Mouse (Mus musculus): ENCODE results near the gene Ifnlr1. TPM values are rescaled to one million over a fixed set of nuclear protein-coding genes. Genes with fewer than 3 reads are reported as not detected.

Ifnlr1 gene
- total RNA-seq, 2 experiments from 2014 or later, result 0.45 to 0.61 TPM

DNA sequence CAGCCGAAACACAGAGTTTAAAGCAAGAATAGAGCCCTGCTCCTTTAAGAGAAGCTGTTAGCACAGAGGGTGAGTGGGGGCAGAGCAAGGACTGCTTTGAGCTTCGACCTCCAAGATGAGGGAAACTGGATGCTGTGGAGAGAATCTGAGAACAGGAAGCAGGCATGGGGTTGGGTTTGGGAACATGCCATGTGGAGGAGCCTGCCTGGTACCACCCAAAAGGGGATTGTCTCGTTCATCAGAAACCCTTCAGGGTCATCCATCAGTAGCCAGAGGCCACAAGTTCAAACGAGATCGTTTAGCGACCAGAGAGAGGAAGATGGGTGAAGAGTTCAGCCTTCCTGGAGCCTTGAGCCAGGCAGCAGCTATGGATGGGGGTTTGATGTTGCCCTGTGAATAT, 57.4 kb downstream of the Ifnlr1 start:
- no peak for DNase-seq

DNA sequence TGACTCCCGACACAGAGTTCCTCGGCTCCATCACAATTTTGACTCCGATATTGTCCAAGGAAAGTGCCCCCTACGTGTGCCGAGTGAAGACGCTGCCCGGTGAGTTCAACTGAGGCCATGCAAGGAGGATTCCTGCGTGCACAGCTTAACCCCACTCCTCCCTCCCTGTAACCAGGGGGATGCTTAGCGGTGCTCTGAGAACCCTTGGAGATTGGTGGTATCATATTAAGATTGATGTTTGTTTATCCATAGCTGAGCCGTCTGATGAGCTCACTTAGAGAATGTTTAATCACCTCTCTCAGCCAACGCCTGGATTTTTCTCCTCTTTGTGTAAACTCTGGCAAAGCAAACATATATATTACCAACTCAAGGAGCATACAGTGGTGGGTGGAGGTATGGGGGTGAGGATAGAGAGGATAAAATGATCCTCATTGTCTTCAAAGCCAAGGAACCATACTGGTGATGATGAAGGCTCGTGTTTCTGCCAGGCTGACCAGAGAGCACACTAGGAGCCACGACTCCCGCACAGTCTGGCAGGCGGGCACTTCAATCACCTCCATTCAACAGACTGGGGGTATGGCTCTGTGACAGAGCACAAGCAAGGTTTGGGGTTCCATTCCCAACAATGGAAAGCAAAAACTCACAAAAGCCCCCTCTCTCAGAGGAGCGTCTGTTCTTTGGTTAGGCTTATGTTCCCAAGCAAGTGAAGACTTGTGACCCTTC, 58.8 kb downstream of the Ifnlr1 start:
- DNase-seq, result no peak

DNA sequence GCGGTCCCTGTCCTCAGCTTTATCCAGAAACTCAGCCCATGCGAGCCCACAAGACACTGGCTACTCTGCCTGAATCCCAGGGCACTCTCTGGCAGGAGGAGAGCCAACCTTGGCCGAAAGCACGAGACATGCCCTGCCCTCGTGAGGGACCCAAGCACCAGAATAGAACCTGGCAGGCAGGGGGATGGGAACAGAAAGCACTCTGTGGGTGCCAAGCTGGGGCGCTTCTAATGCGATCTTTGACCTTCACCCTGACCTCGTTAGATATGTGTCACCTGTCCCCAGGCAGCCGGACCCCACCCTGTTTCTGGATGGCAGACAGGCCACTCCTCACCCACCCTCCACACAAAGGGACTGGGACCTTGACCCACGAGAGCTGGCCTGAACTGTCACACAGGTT, 59.5 kb downstream of the Ifnlr1 start:
- DNase-seq, result no peak

GRCm38 (mm10) chr4:135750896-135751295, 64.8 kb downstream of the Ifnlr1 start:
- DNase-seq, result no peak

GRCm38 (mm10) chr4:135752106-135752778, 66.2 kb downstream of the Ifnlr1 start:
- DNase-seq, result no peak

DNA sequence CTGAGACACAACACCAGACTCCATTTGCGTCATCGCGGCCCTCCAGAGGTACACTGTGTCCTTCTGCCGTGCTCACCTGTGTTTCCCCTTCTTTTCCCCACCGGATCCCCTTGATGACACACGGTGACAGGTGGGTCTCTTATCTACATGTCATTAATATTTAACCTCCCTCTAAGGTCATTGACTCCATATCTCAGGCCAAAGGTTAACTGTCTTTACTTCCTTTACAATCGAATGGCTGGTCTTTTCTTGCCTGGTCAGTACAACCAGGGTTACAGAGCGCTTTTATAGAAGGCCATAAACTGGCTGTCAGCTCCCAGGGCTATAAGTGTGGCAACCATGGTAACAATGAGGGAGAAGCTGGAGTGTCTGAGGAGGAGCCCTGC, 66.7 kb downstream of the Ifnlr1 start:
- DNase-seq, result no peak

Other genes with a start within 250 kb of the Ifnlr1 start
- gene Stpg1, start 191.5 kb upstream of the Ifnlr1 start, total RNA-seq (2021), result under 1 TPM; 0.12 to 0.85 TPM
- gene Nipal3, start 191.2 kb upstream of the Ifnlr1 start, total RNA-seq (2021), result 10 to 100 TPM; 13.8 to 15.4 TPM
- under 1 TPM; 0.33 TPM for gene Grhl3, start 112.7 kb upstream of the Ifnlr1 start, total RNA-seq (2021)
- 1 to 10 TPM; 1.5 to 1.7 TPM for gene Il22ra1, start 41.9 kb downstream of the Ifnlr1 start, total RNA-seq (2021)
- gene Myom3, start 73.4 kb downstream of the Ifnlr1 start, total RNA-seq (2021), result 10 to 100 TPM in 1 of 2 experiments, 1 to 10 TPM in 1; 4.2 to 15.1 TPM
- gene Srsf10, start 169.5 kb downstream of the Ifnlr1 start, total RNA-seq (2021), result 100 to 1,000 TPM in 1 of 2 experiments, 10 to 100 TPM in 1; 94.0 to 117 TPM
- gene Pnrc2, start 187.6 kb downstream of the Ifnlr1 start, total RNA-seq (2021), result 100 to 1,000 TPM in 1 of 2 experiments, 10 to 100 TPM in 1; 98.7 to 149 TPM
- gene Cnr2, start 209.1 kb downstream of the Ifnlr1 start, total RNA-seq (2021), result 1 to 10 TPM; 2.4 to 3.9 TPM
- 100 to 1,000 TPM in 1 of 2 experiments, 10 to 100 TPM in 1; 96.9 to 109 TPM for gene Fuca1, start 234.4 kb downstream of the Ifnlr1 start, total RNA-seq (2021)

Data from adrenal gland, postnatal 10 days (tissue).